Mouse (Mus musculus) adrenal gland, postnatal 4 days (tissue): ENCODE measurements around the gene Pmpcb. TPM values are rescaled to one million over a fixed set of nuclear protein-coding genes. Genes with fewer than 3 reads are reported as not detected.

Source experiments
- DNase-seq, 2 experiments: peaks; one replicate each; pipeline ENCODE4 v3.0.0; 2021 to 2022; ENCODE audit warnings: low spot score in 2 of 2, mixed read lengths in 2 of 2
- total RNA-seq, 2 experiments: library from RNA; stranded (reverse); gene quantifications; 2 replicates each; pipeline ENCODE4 v1.2.3; 2021

The Pmpcb gene
- total RNA-seq, 2 experiments from 2014 or later, result 213 to 227 TPM

DNA sequence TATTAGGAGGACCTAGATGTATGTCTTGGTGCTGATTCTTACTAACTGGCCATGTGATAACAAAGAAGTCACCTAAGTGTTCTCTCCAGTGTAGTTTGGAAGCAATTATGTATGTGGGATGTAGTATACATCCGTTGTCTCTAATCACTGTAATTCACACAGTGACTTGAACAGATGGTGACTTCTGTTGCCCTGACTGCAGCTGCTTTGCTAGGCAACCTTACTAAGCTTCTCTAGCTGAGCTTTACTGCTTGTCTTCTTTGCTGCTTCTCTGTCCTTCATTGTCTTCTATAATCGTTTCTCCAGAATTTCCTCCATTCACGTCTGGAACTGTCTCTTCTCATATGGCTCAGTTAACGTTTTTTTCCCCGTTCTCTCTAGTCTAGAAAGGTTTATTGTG, 52.1 kb downstream of the Pmpcb start:
- no peak for DNase-seq

DNA sequence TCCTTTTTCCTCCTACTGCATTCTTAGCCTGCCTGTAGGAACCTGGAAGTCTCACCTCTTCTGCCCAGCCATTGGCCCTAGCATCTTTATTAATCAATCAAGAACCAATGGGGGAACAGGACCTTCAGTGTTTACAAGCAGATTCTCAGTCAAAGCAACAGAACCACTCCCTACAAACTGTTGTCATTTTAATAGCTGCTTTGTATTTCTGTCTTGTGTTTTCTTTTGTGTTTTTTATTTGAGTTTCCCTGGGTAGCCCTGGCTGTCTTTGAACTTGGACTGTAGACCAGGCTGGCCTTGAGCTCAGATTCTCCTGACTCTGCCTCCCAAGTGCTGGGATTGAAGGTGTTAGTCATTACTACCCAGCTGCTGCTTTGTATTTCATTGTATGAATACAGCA, 55.2 kb downstream of the Pmpcb start:
- DNase-seq, result no peak

DNA sequence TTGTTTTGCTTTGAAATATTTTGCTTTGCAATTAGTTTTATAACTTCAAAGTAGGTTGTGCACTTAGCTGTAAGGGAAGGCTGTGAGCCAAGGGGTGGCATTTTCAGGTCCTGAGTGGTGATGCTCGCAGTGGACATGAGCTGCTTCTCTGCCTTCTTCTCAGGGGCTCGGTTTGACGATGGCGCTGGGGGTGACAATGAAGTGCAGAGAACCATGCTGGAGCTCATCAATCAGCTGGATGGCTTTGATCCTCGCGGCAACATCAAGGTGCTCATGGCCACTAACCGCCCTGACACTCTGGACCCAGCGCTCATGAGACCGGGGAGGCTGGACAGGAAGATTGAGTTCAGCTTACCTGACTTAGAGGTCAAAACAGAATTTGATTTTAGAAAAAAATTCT, 66.0 kb downstream of the Pmpcb start:
- DNase-seq, result no peak

DNA sequence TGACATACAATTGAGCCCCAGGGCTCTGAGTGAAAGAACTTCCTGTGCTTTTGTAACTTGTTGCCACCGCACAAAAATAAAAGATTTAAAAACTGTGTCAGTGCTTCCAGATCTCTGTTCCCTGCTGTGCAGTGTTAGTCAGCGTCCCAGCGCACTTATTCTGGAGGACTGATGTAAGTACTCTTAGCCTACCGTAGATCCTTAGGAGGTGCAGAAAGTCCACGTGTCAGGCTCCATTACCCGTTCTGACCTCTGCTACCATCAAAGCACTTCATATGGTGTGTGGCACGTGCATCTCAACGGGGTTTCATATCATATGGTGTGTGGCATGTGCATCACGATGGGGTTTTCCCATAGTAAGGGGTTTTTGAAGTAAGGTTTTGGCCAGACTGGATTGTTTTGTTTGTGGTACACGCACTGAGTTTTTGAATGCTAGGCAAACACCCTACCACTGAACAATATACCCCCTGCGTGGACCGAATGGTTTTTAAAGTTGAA, 66.8 kb downstream of the Pmpcb start:
- no peak for DNase-seq

DNA sequence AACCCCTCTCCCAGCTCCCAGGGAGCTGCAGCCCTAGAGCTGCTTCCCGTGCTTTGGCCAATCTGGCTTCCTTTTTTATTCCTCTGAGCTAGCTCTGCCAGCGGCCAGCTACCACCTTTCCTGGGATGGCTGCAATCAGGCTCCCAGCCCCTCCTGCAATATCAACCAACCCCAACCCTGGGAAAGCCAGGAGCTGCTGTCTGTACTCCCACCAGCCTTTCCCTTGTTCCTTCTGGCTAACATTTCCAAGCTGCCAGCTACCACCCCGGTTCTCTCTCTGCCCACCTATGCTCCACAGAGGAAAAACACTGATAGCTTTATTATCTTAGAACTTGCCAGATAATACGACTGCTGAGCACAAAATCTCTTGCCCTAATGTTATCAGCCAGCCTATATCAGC, 67.9 kb downstream of the Pmpcb start:
- no peak for DNase-seq

Other genes starting within 250 kb of the Pmpcb start
- gene Lrrc17, start 193.6 kb upstream of the Pmpcb start, total RNA-seq, result 10 to 100 TPM; 19.8 to 20.2 TPM
- gene Fbxl13, start 91.5 kb upstream of the Pmpcb start, total RNA-seq, result under 1 TPM; 0.20 to 0.25 TPM
- gene Armc10, start 91.3 kb upstream of the Pmpcb start, total RNA-seq, result 10 to 100 TPM; 34.7 to 36.2 TPM
- gene Napepld, start 35.7 kb upstream of the Pmpcb start, total RNA-seq, result 10 to 100 TPM; 22.1 to 24.7 TPM
- 10 to 100 TPM; 31.4 to 41.3 TPM for gene Dnajc2, start 48.1 kb downstream of the Pmpcb start, total RNA-seq
- 100 to 1,000 TPM; 126 to 130 TPM for gene Psmc2, start 48.1 kb downstream of the Pmpcb start, total RNA-seq
- gene Slc26a5, start 128.5 kb downstream of the Pmpcb start, total RNA-seq, result under 1 TPM; 0.14 to 0.23 TPM